Mouse (Mus musculus): ENCODE data around the gene Sec14l3.

The Sec14l3 gene

DNA sequence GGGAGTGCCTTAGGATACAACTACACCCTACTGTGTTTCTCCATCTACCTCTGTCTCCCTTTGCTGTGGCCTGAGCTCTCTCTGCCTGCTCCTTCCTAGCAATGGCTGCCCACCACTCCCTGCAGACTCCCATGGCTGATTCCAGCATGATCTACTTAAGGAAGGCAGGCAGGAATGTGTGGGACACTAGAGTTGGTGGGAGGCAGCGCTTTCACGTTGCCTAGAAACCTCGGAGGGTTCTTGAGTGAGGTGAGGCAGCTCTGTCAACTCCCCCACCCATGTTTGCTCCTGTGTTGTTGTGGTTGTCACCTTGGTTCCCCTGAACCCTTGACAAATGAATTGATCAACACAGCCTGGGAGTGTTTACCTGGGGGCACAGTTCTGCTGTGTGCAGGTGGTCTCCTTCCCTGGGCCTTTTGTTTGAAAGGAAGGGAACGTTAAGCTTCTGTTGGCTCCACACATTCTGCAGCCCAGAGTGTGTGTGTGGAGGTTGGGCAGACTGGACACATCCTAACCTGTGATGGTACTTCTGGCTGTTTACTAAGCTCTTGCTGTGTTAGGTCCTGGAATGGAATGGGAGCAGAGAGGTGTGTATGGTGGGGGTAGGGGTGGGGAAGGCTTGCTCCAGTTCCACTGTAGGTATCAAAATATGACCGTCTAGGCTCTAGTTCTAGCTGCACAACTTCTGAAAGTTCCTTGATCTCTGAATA is 3.6 kb upstream of the Sec14l3 start:
- DNase-seq = no peak

DNA sequence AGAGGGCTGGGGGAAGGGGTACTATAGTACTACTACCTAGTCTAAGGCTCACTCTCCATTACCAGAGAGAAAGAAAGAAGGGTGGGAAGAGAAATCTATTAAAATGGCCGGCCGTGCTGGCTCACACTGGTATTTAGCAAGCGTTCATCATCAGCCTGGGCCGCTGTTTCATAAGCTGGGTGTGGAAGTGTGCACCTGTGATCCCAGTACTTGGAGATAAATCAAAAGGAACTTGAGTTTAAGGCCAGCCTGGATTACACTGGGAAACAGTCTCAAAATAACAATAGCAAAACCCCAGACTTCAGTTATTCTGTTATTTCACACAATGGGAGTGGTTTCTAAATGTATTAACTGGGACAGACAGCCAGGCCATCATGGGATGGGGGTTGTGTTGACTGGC is 2.1 kb upstream of the Sec14l3 start:
- no peak for DNase-seq

GRCm38 (mm10) chr11:4062981-4063380 is 1.7 kb upstream of the Sec14l3 start:
- DNase-seq = no peak

DNA sequence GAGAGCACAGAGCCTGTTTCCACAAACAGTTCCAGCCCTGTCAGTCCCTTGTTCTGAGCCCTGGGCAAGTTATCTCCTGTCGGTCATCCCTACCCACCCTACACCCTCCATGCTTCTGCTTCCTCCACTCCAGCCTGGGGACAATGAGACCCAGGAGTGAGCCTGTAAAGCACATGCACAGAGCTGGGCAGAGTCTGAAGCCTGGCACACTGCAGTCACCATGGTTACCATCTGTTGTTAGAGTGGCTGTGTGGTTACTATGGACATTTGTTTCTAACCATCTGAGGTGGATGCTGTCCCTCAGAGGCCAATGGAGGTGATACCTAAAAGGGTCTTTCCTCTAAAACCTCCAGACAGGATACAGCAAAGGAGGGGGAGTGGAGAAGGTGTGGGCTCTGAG is 5.0 kb downstream of the Sec14l3 start:
- no peak for DNase-seq

- DNase-seq = peak; percentile 65 to 82
Measured at GRCm38 (mm10) chr11:4076633-4077032, 12.0 kb downstream of the Sec14l3 start.

- no peak for DNase-seq
Measured at GRCm38 (mm10) chr11:4078267-4078933, 13.8 kb downstream of the Sec14l3 start.

GRCm38 (mm10) chr11:4080219-4080618 is 15.6 kb downstream of the Sec14l3 start:
- peak; percentile 66 to 84 for DNase-seq

GRCm38 (mm10) chr11:4083316-4084078 is 18.9 kb downstream of the Sec14l3 start:
- DNase-seq = peak; percentile 52 to 79

GRCm38 (mm10) chr11:4086246-4086645 is 21.6 kb downstream of the Sec14l3 start:
- DNase-seq = no peak

- DNase-seq = no peak
Measured at GRCm38 (mm10) chr11:4087267-4087666, 22.6 kb downstream of the Sec14l3 start.

DNA sequence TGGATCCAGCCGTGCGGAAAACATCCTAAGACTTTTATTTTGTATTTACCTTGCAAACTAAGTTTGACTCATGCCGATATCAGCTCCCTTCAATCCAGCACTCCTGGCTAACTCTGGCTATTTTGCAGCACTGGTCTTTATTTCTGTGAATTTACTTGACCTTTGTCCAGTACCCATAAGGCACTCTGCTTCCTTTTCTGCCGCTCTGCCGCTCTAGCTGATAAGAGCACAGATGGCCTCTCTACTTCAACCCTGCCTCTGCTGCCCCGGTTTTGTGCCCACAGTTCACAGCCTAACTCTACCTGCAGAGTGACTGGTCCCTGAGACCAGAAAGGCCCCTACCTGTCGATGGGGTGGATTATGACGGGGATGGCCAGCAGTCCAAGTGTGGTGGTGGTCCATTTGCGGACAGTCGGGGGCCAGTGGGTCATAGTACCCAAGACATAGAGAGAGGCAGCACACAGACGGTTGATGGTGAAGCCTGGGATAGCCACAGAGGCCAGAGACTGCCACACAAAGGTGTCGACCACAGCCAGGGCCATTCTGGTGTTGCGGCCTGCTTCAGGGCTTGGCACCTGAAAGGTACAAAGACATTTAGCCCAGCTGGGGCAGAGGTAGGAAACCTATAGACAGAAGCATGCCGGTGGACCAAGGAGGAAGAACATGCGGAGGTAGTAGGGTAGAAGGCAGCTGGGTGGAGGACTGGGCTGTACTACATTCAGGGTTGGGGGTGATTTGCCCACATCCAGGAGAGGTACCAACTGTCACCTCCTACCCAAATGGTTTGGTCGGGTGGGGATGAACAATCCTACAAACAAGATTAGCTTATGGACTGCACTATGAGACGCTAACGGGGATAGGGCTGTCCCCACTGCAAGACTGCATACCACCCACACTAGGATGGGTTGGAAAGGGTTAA is 29.1 kb downstream of the Sec14l3 start:
- no peak for DNase-seq

- peak; percentile 84 to 85 for DNase-seq
Measured at GRCm38 (mm10) chr11:4094378-4095170, 29.9 kb downstream of the Sec14l3 start.

DNA sequence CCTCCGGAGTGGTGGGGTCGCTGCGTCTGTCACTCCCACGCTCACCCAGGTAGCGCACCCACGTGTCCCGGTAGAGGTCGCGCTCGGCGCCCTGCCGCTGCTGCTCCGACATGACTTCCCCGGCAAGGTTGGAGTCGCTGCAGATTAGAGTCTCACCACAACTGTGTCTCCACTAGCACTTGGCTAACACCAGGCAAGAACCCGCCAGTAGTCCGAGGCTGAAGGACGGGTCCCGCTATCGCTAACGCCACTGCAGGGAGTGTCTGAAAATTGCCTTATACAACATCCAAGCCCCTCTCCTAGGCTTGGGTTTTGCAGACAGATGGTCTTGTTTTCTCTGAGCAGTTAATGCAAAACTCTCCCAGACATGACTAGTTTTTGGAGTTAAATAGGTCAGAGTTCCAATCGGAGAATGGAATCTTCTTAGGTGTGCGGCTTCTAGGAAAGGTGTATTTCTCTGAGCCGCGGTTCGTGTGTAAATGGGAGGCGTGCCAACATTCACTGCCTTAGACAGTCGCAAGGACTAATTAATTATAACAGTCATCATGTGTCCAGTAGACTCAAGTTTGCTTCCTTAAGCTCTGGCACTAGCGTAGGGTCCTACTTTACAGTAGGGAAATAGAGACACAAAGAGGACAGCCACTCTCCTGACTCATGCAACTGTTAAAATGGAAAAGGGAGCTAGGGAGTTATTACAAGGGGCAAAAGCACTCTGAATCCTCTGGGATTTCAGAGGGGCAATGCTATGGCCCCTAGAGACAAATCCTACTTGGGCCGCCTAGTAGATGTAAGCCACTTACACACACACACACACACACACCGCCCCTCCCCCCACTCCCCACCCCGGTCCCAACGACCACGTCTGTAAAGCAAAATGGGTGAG is 30.8 kb downstream of the Sec14l3 start, which contains the start of gene Mtfp1:
Gene Mtfp1, minus strand, starts transcription at position 275 of the 883 bp plus-strand sequence.
- DNase-seq = peak; percentile 64 to 80

- peak; percentile 99 to 100 for DNase-seq
Measured at GRCm38 (mm10) chr11:4096054-4096984, 31.7 kb downstream of the Sec14l3 start.

- DNase-seq = peak in 1 of 2 experiments; percentile 38
Measured at GRCm38 (mm10) chr11:4097091-4097621, 32.5 kb downstream of the Sec14l3 start.

DNA sequence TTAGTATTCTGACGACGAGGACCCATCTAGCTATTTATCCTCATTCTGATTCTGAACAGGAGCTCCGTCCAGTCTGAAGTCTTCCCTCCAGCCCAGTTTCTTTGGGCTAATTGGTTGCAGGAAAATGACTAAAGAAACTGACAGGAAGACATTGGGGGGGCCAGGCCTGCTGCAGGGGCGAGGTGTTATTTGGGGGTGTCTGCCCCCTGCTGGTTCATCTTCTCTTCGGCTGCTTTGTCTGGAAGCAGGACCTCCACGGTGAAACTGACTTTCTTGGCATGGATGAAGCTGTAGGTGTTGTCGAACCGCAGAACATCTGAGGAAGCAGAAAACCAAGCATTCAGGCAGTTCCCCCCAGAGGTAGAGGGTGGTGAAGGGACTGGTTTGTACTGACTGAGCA is 33.5 kb downstream of the Sec14l3 start:
- peak in 1 of 2 experiments; percentile 14 for DNase-seq

DNA sequence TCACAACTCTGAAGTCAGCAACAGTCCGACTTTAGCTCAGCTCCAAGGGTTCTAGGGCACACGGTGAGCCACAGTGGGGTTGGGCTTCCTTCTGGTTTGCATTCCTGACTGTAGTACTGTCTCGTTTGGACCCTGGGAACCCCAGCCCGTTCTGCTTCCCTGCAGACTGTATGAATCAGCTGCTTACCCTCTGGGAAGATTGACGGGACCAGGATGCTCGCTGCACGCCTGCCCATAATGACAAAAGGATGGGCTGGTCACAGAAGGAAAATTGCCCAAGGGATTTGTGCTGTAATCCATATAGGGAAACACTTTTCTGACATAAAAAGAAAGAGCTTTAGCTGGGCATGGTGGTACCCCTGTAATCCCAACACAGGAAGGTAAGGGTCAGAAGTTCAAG is 34.2 kb downstream of the Sec14l3 start:
- no peak for DNase-seq

DNA sequence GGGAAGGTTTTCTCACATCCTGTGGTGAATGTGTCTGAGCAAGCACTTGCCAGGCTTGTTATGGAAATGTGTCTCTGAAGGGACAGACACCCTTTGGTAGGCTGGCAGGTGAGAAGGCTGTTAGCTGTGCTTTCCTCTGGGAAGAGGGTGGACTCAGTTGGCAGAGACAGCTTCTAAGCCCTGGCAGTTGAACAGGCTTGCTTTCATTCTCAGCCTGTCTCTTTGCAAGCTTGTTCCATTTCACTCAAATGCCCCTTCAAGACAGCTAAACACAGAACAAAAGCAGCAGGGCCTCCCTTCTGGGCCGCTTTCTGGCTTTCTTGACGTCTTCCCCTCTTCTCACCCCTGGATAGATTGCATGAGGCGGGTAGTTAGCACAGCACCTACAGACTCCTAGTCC is 34.8 kb downstream of the Sec14l3 start:
- DNase-seq = no peak

DNA sequence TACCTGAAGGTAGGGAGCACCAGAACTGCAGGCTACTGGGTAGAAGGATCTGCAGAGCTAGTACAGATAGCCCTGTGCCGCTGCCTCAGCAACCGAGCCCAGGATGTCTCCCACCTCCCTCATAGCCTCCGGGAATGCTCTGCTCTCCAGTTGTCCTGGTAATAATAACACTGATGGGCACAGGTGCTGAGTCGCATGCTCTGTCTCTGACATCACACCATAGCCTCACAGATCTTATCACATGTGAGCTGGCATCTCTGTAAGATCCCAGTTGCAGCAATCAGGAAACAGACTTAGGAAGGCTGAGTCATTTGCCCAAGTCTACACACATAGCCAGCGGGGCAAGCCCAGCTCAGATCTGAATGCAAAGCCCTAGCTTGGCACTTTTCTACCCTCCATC is 37.2 kb downstream of the Sec14l3 start:
- no peak for DNase-seq

Measured in kidney, postnatal 25 days (tissue).